Mouse (Mus musculus) brain, embryonic 14.5 days (tissue): ENCODE measurements around the gene Mrpl55. TPM values are rescaled to one million over a fixed set of nuclear protein-coding genes. Genes with fewer than 3 reads are reported as not detected.

ENCODE experiments used
- DNase-seq: peaks from one replicate; pipeline ENCODE4 v3.0.0-alpha.2; 2011; ENCODE audit warnings: low read depth
- CTCF ChIP-seq: fragments of 200-500 bp; IDR thresholded peaks from 2 replicates; pipeline ENCODE4 v1.5.1; 2012; ENCODE audit warnings: inconsistent platforms, mild to moderate bottlenecking, moderate library complexity, borderline replicate concordance; ENCODE audit not compliant: insufficient read depth, insufficient read length; ENCODE audit errors: extremely low read depth
- POLR2A ChIP-seq: fragments of 200-500 bp; IDR thresholded peaks from 2 replicates; pipeline ENCODE4 v1.6.1; 2012; ENCODE audit warnings: mild to moderate bottlenecking, inconsistent platforms, borderline replicate concordance; ENCODE audit not compliant: poor library complexity, insufficient read depth, insufficient read length, severe bottlenecking; ENCODE audit errors: extremely low read depth
- polyA plus RNA-seq: library from polyadenylated mRNA; depleted of rRNA; stranded (reverse); fragments of >200 nt; gene quantifications from 2 replicates; pipeline ENCODE4 v1.2.3, GENCODE M21; 2012

Gene Mrpl55
- polyA plus RNA-seq, 1 experiment: 45.5 TPM

GRCm38 (mm10) chr11:59169807-59170206 lies 32.5 kb upstream of the Mrpl55 start:
- no peak for DNase-seq
- no peak for TF ChIP-seq POLR2A
- TF ChIP-seq CTCF: no peak

- DNase-seq: no peak
- TF ChIP-seq POLR2A (no peak), CTCF (no peak)
Measured at GRCm38 (mm10) chr11:59170549-59170948, 31.7 kb upstream of the Mrpl55 start.

GRCm38 (mm10) chr11:59174189-59174838 lies 28.0 kb upstream of the Mrpl55 start:
- no peak for DNase-seq
- TF ChIP-seq POLR2A (no peak), CTCF (no peak)

- no peak for TF ChIP-seq CTCF
- TF ChIP-seq POLR2A: no peak
- no peak for DNase-seq
Measured at GRCm38 (mm10) chr11:59176475-59176874, 25.8 kb upstream of the Mrpl55 start.

- TF ChIP-seq CTCF: no peak
- TF ChIP-seq POLR2A: no peak
- DNase-seq: no peak
Measured at GRCm38 (mm10) chr11:59176921-59177320, 25.4 kb upstream of the Mrpl55 start.

- no peak for DNase-seq
Measured at GRCm38 (mm10) chr11:59182864-59183331, 19.4 kb upstream of the Mrpl55 start, which contains the start of gene Gjc2. TSS of gene Gjc2 (minus strand) at chr11:59183213.

GRCm38 (mm10) chr11:59183821-59184220 lies 18.5 kb upstream of the Mrpl55 start:
- TF ChIP-seq POLR2A (no peak), CTCF (peak; percentile 75)
- DNase-seq: peak; percentile 61

More at GRCm38 (mm10) chr11:59182864-59183331, 19.4 kb upstream of the Mrpl55 start, which contains the start of gene Gjc2:
- TF ChIP-seq CTCF: no peak
- TF ChIP-seq POLR2A: no peak

- TF ChIP-seq POLR2A: no peak
- TF ChIP-seq CTCF: no peak
- no peak for DNase-seq
Measured at GRCm38 (mm10) chr11:59185490-59185889, 16.8 kb upstream of the Mrpl55 start.

- TF ChIP-seq CTCF (no peak), POLR2A (no peak)
- DNase-seq: no peak
Measured at GRCm38 (mm10) chr11:59187706-59188105, 14.6 kb upstream of the Mrpl55 start.

GRCm38 (mm10) chr11:59191231-59192058 lies 10.8 kb upstream of the Mrpl55 start:
- TF ChIP-seq CTCF (no peak), POLR2A (peak; percentile 98)
- DNase-seq: peak; percentile 97

GRCm38 (mm10) chr11:59192059-59192386 lies 10.3 kb upstream of the Mrpl55 start, which contains the start of gene Guk1:
TSS of gene Guk1 (minus strand) at chr11:59192212.
- no peak for TF ChIP-seq CTCF
- no peak for TF ChIP-seq POLR2A

GRCm38 (mm10) chr11:59196230-59196629 lies 6.1 kb upstream of the Mrpl55 start:
- DNase-seq: no peak
- TF ChIP-seq POLR2A (no peak), CTCF (no peak)

More at GRCm38 (mm10) chr11:59192059-59192386, 10.3 kb upstream of the Mrpl55 start, which contains the start of gene Guk1:
- no peak for DNase-seq
